Mouse (Mus musculus): ENCODE data around the gene Olfr1136. TPM values are rescaled to one million over a fixed set of nuclear protein-coding genes. Genes with fewer than 3 reads are reported as not detected.

Olfr1136 gene
- not detected in 2 replicates for polyA plus RNA-seq (2015; fragmentation: Nextera tagmentation; extraction: Ambion mirVana)

- Histone ChIP-seq H3K36me3 (ENCODE audit: control insufficient read depth, insufficient read depth, low read length) (no peaks in the 10 kb centered on the region), H3K4me3 (replicated peaks; ENCODE audit: low read length) (no peak within 1 kb of the TSS), H3K9me3 (replicated peaks; ENCODE audit: control insufficient read depth, low read length) (no peaks in the 10 kb centered on the region), H3K4me1 (ENCODE audit: control insufficient read depth, insufficient read depth, low read length) (no peaks in the 10 kb centered on the region), H3K9ac (ENCODE audit: low read length) (no peak within 1 kb of the TSS), H3K4me2 (ENCODE audit: low read depth, low read length) (no peak within 1 kb of the TSS), H3K27ac (ENCODE audit: low read length) (no peak within 1 kb of the TSS), H3K27me3 (ENCODE audit: control insufficient read depth, insufficient read depth, low read length) (no peaks in the 10 kb centered on the region)
- no peak for ATAC-seq (ENCODE audit: insufficient read depth, low FRiP score)
Measured at GRCm38 (mm10) chr2:87693847-87694246, at the start of gene Olfr1136. Olfr1136 (minus strand) TSS chr2:87693947.

- H3K9ac ChIP-seq (ENCODE audit: low read length): no peak within 1 kb of the TSS
- no peak within 1 kb of the TSS for H3K4me3 ChIP-seq (replicated peaks; ENCODE audit: low read length)
- no peaks in the 10 kb centered on the region for H3K27me3 ChIP-seq (ENCODE audit: control insufficient read depth, insufficient read depth, low read length)
- no peaks in the 10 kb centered on the region for H3K9me3 ChIP-seq (replicated peaks; ENCODE audit: control insufficient read depth, low read length)
- no peak within 1 kb of the TSS for H3K4me2 ChIP-seq (ENCODE audit: low read depth, low read length)
- H3K36me3 ChIP-seq (ENCODE audit: control insufficient read depth, insufficient read depth, low read length): no peaks in the 10 kb centered on the region
- H3K4me1 ChIP-seq (ENCODE audit: control insufficient read depth, insufficient read depth, low read length): no peaks in the 10 kb centered on the region
- 78% methylated on average over 3 of the region's 3 CpGs for WGBS
- no peak within 1 kb of the TSS for H3K27ac ChIP-seq (ENCODE audit: low read length)
- ATAC-seq (ENCODE audit: insufficient read depth, low FRiP score): no peak
Measured at GRCm38 (mm10) chr2:87743452-87743851, 49.7 kb upstream of the Olfr1136 start, which contains the start of gene Olfr1140. Olfr1140 (plus strand) TSS chr2:87743752.

- H3K4me2 ChIP-seq (ENCODE audit: low read depth, low read length): no peak within 1 kb of the TSS
- no peaks in the 10 kb centered on the region for H3K9me3 ChIP-seq (replicated peaks; ENCODE audit: control insufficient read depth, low read length)
- no peak within 1 kb of the TSS for H3K27ac ChIP-seq (ENCODE audit: low read length)
- no peak within 1 kb of the TSS for H3K9ac ChIP-seq (ENCODE audit: low read length)
- no peaks in the 10 kb centered on the region for H3K27me3 ChIP-seq (ENCODE audit: control insufficient read depth, insufficient read depth, low read length)
- no peak within 1 kb of the TSS for H3K4me3 ChIP-seq (replicated peaks; ENCODE audit: low read length)
- H3K36me3 ChIP-seq (ENCODE audit: control insufficient read depth, insufficient read depth, low read length): no peaks in the 10 kb centered on the region
- no peaks in the 10 kb centered on the region for H3K4me1 ChIP-seq (ENCODE audit: control insufficient read depth, insufficient read depth, low read length)
- no peak for ATAC-seq (ENCODE audit: insufficient read depth, low FRiP score)
- 84% methylated on average over 1 of the region's 1 CpGs for WGBS
Measured at GRCm38 (mm10) chr2:87739878-87740277, 46.1 kb upstream of the Olfr1136 start, which contains the start of gene Olfr1138. Olfr1138 (minus strand) TSS chr2:87739978.

- H3K9ac ChIP-seq (ENCODE audit: low read length): no peak within 1 kb of the TSS
- H3K27ac ChIP-seq (ENCODE audit: low read length): no peak within 1 kb of the TSS
- H3K4me1 ChIP-seq (ENCODE audit: control insufficient read depth, insufficient read depth, low read length): no peaks in the 10 kb centered on the region
- no peaks in the 10 kb centered on the region for H3K9me3 ChIP-seq (replicated peaks; ENCODE audit: control insufficient read depth, low read length)
- H3K36me3 ChIP-seq (ENCODE audit: control insufficient read depth, insufficient read depth, low read length): no peaks in the 10 kb centered on the region
- H3K4me3 ChIP-seq (replicated peaks; ENCODE audit: low read length): no peak within 1 kb of the TSS
- no peak within 1 kb of the TSS for H3K4me2 ChIP-seq (ENCODE audit: low read depth, low read length)
- H3K27me3 ChIP-seq (ENCODE audit: control insufficient read depth, insufficient read depth, low read length): no peaks in the 10 kb centered on the region
- no peak for ATAC-seq (ENCODE audit: insufficient read depth, low FRiP score)
Measured at GRCm38 (mm10) chr2:87713079-87713478, 19.3 kb upstream of the Olfr1136 start, which contains the start of gene Olfr1137. Olfr1137 (minus strand) TSS chr2:87713179.

GRCm38 (mm10) chr2:87673564-87673963, 20.2 kb downstream of the Olfr1136 start, which contains the start of gene Olfr1135:
Olfr1135 (minus strand) TSS chr2:87673664.
- Histone ChIP-seq H3K9ac (ENCODE audit: low read length) (no peak within 1 kb of the TSS), H3K27me3 (ENCODE audit: control insufficient read depth, insufficient read depth, low read length) (no peaks in the 10 kb centered on the region), H3K36me3 (ENCODE audit: control insufficient read depth, insufficient read depth, low read length) (no peaks in the 10 kb centered on the region), H3K4me2 (ENCODE audit: low read depth, low read length) (no peak within 1 kb of the TSS), H3K27ac (ENCODE audit: low read length) (no peak within 1 kb of the TSS), H3K4me3 (replicated peaks; ENCODE audit: low read length) (no peak within 1 kb of the TSS), H3K9me3 (replicated peaks; ENCODE audit: control insufficient read depth, low read length) (no peaks in the 10 kb centered on the region), H3K4me1 (ENCODE audit: control insufficient read depth, insufficient read depth, low read length) (no peaks in the 10 kb centered on the region)
- 13% methylated on average over 1 of the region's 1 CpGs for WGBS
- ATAC-seq (ENCODE audit: insufficient read depth, low FRiP score): no peak

- Histone ChIP-seq H3K9ac (ENCODE audit: low read length) (no peak within 1 kb of the TSS), H3K27me3 (ENCODE audit: control insufficient read depth, insufficient read depth, low read length) (no peaks in the 10 kb centered on the region), H3K4me1 (ENCODE audit: control insufficient read depth, insufficient read depth, low read length) (no peaks in the 10 kb centered on the region), H3K36me3 (ENCODE audit: control insufficient read depth, insufficient read depth, low read length) (no peaks in the 10 kb centered on the region), H3K27ac (ENCODE audit: low read length) (no peak within 1 kb of the TSS), H3K9me3 (replicated peaks; ENCODE audit: control insufficient read depth, low read length) (no peaks in the 10 kb centered on the region), H3K4me2 (ENCODE audit: low read depth, low read length) (no peak within 1 kb of the TSS), H3K4me3 (replicated peaks; ENCODE audit: low read length) (no peak within 1 kb of the TSS)
- no peak for ATAC-seq (ENCODE audit: insufficient read depth, low FRiP score)
- WGBS: 88% methylated on average over 2 of the region's 2 CpGs
Measured at GRCm38 (mm10) chr2:87658360-87658759, 35.4 kb downstream of the Olfr1136 start, which contains the start of gene Olfr1134. Olfr1134 (minus strand) TSS chr2:87658460.

GRCm38 (mm10) chr2:87647274-87647673, 46.5 kb downstream of the Olfr1136 start, which contains the start of gene Olfr1133:
Olfr1133 (minus strand) TSS chr2:87647374.
- Histone ChIP-seq H3K9ac (ENCODE audit: low read length) (no peak within 1 kb of the TSS), H3K4me2 (ENCODE audit: low read depth, low read length) (no peak within 1 kb of the TSS), H3K9me3 (replicated peaks; ENCODE audit: control insufficient read depth, low read length) (no peaks in the 10 kb centered on the region), H3K4me1 (ENCODE audit: control insufficient read depth, insufficient read depth, low read length) (no peaks in the 10 kb centered on the region), H3K36me3 (ENCODE audit: control insufficient read depth, insufficient read depth, low read length) (no peaks in the 10 kb centered on the region), H3K27ac (ENCODE audit: low read length) (no peak within 1 kb of the TSS), H3K4me3 (replicated peaks; ENCODE audit: low read length) (no peak within 1 kb of the TSS), H3K27me3 (ENCODE audit: control insufficient read depth, insufficient read depth, low read length) (no peaks in the 10 kb centered on the region)
- no peak for ATAC-seq (ENCODE audit: insufficient read depth, low FRiP score)

Other genes starting within 250 kb of the Olfr1136 start
- not detected in 2 replicates for gene Olfr1126, start 240.0 kb downstream of the Olfr1136 start, polyA plus RNA-seq (2015; fragmentation: Nextera tagmentation; extraction: Ambion mirVana)
- gene Pramel7, start 196.9 kb downstream of the Olfr1136 start, polyA plus RNA-seq (2015; fragmentation: Nextera tagmentation; extraction: Ambion mirVana): not detected in 2 replicates
- gene Pramel6, start 187.4 kb downstream of the Olfr1136 start, polyA plus RNA-seq (2015; fragmentation: Nextera tagmentation; extraction: Ambion mirVana): not detected in 2 replicates
- gene Olfr153, start 162.2 kb downstream of the Olfr1136 start, polyA plus RNA-seq (2015; fragmentation: Nextera tagmentation; extraction: Ambion mirVana): not detected in 2 replicates
- gene Olfr1128, start 148.4 kb downstream of the Olfr1136 start, polyA plus RNA-seq (2015; fragmentation: Nextera tagmentation; extraction: Ambion mirVana): not detected in 2 replicates
- not detected in 2 replicates for gene Olfr1129, start 120.0 kb downstream of the Olfr1136 start, polyA plus RNA-seq (2015; fragmentation: Nextera tagmentation; extraction: Ambion mirVana)
- not detected in 2 replicates for gene Olfr1130, start 87.7 kb downstream of the Olfr1136 start, polyA plus RNA-seq (2015; fragmentation: Nextera tagmentation; extraction: Ambion mirVana)
- gene Olfr1131, start 66.8 kb downstream of the Olfr1136 start, polyA plus RNA-seq (2015; fragmentation: Nextera tagmentation; extraction: Ambion mirVana): not detected in 2 replicates
- not detected in 2 replicates for gene Olfr1132, start 56.4 kb downstream of the Olfr1136 start, polyA plus RNA-seq (2015; fragmentation: Nextera tagmentation; extraction: Ambion mirVana)
- gene Olfr1133, start 46.6 kb downstream of the Olfr1136 start, polyA plus RNA-seq (2015; fragmentation: Nextera tagmentation; extraction: Ambion mirVana): not detected in 2 replicates
- not detected in 2 replicates for gene Olfr1134, start 35.5 kb downstream of the Olfr1136 start, polyA plus RNA-seq (2015; fragmentation: Nextera tagmentation; extraction: Ambion mirVana)
- not detected in 2 replicates for gene Olfr1135, start 20.3 kb downstream of the Olfr1136 start, polyA plus RNA-seq (2015; fragmentation: Nextera tagmentation; extraction: Ambion mirVana)
- gene Olfr1137, start 19.2 kb upstream of the Olfr1136 start, polyA plus RNA-seq (2015; fragmentation: Nextera tagmentation; extraction: Ambion mirVana): not detected in 2 replicates
- not detected in 2 replicates for gene Olfr1138, start 46.0 kb upstream of the Olfr1136 start, polyA plus RNA-seq (2015; fragmentation: Nextera tagmentation; extraction: Ambion mirVana)
- not detected in 2 replicates for gene Olfr1140, start 49.8 kb upstream of the Olfr1136 start, polyA plus RNA-seq (2015; fragmentation: Nextera tagmentation; extraction: Ambion mirVana)
- not detected in 2 replicates for gene Olfr1141, start 60.0 kb upstream of the Olfr1136 start, polyA plus RNA-seq (2015; fragmentation: Nextera tagmentation; extraction: Ambion mirVana)
- not detected in 2 replicates for gene Olfr152, start 85.5 kb upstream of the Olfr1136 start, polyA plus RNA-seq (2015; fragmentation: Nextera tagmentation; extraction: Ambion mirVana)
- not detected in 2 replicates for gene Olfr1143, start 106.6 kb upstream of the Olfr1136 start, polyA plus RNA-seq (2015; fragmentation: Nextera tagmentation; extraction: Ambion mirVana)
- gene Olfr1145, start 115.9 kb upstream of the Olfr1136 start, polyA plus RNA-seq (2015; fragmentation: Nextera tagmentation; extraction: Ambion mirVana): not detected in 2 replicates
- gene Olfr1148, start 136.6 kb upstream of the Olfr1136 start, polyA plus RNA-seq (2015; fragmentation: Nextera tagmentation; extraction: Ambion mirVana): not detected in 2 replicates
- gene Olfr1150-ps1, start 150.0 kb upstream of the Olfr1136 start, polyA plus RNA-seq (2015; fragmentation: Nextera tagmentation; extraction: Ambion mirVana): not detected in 2 replicates
- gene Olfr1151, start 161.9 kb upstream of the Olfr1136 start, polyA plus RNA-seq (2015; fragmentation: Nextera tagmentation; extraction: Ambion mirVana): not detected in 2 replicates
- gene Olfr1152, start 172.5 kb upstream of the Olfr1136 start, polyA plus RNA-seq (2015; fragmentation: Nextera tagmentation; extraction: Ambion mirVana): not detected in 2 replicates
- not detected in 2 replicates for gene Olfr1153, start 201.0 kb upstream of the Olfr1136 start, polyA plus RNA-seq (2015; fragmentation: Nextera tagmentation; extraction: Ambion mirVana)
- not detected in 2 replicates for gene Olfr1154, start 211.2 kb upstream of the Olfr1136 start, polyA plus RNA-seq (2015; fragmentation: Nextera tagmentation; extraction: Ambion mirVana)